Mouse (Mus musculus) heart, postnatal 0 days (tissue): ENCODE data around the gene Siglec1. TPM values are rescaled to one million over a fixed set of nuclear protein-coding genes. Genes with fewer than 3 reads are reported as not detected.
"Not testable (repeated sequence)": the region's sequence is repeated elsewhere in the genome, so short reads cannot be mapped to it uniquely, and the experiment has no call there.

Experiments
- ATAC-seq: fragments of 200-750 bp; cut with Nextera tagmentation; 2 replicates; pipeline ENCODE4 v1.8.0; 2017; ENCODE audit warnings: low read depth, moderate number of reproducible peaks, moderate library complexity; ENCODE audit not compliant: insufficient read depth
- DNase-seq: peaks from one replicate; pipeline ENCODE4 v3.0.0-alpha.2; 2016; ENCODE audit warnings: low spot score
- H3K27ac ChIP-seq: fragments of 300-500 bp; sonication (generic); 2 replicates; pipeline ENCODE4 v1.5.1; 2014; ENCODE audit warnings: low read depth, mild to moderate bottlenecking
- H3K27me3 ChIP-seq: fragments of 300-500 bp; sonication (generic); 2 replicates; pipeline ENCODE4 v1.6.1; 2014; ENCODE audit warnings: low read length, mixed read lengths; ENCODE audit not compliant: control insufficient read depth, insufficient read depth
- H3K36me3 ChIP-seq: fragments of 300-500 bp; sonication (generic); replicated peaks from 2 replicates; pipeline ENCODE4 v1.6.1; 2014; ENCODE audit warnings: low read length, mixed read lengths; ENCODE audit not compliant: control insufficient read depth, insufficient read depth
- H3K4me1 ChIP-seq: fragments of 300-500 bp; sonication (generic); 2 replicates; pipeline ENCODE4 v1.6.1; 2014; ENCODE audit warnings: antibody characterized with exemption; ENCODE audit not compliant: control insufficient read depth, insufficient read depth
- H3K4me2 ChIP-seq: fragments of 300-500 bp; sonication (generic); 2 replicates; pipeline ENCODE4 v1.6.1; 2014; ENCODE audit warnings: low read depth, mild to moderate bottlenecking, low read length, moderate library complexity
- H3K4me3 ChIP-seq: fragments of 300-500 bp; sonication (generic); 2 replicates; pipeline ENCODE4 v1.5.1; 2014; ENCODE audit warnings: low read depth, low read length
- H3K9ac ChIP-seq: fragments of 300-500 bp; sonication (generic); replicated peaks from 2 replicates; pipeline ENCODE4 v1.6.1; 2014; ENCODE audit warnings: low read depth, low read length, mixed read lengths
- H3K9me3 ChIP-seq: fragments of 300-500 bp; sonication (generic); replicated peaks from 2 replicates; pipeline ENCODE4 v1.6.1; 2016; ENCODE audit warnings: low read length; ENCODE audit not compliant: control insufficient read depth
- CTCF ChIP-seq: IDR thresholded peaks from 2 replicates; pipeline ENCODE4 v1.5.1; 2016; ENCODE audit warnings: antibody characterized with exemption, control low read depth, low read depth
- EP300 ChIP-seq: IDR thresholded peaks from 2 replicates; pipeline ENCODE4 v1.6.1; 2016; ENCODE audit warnings: antibody characterized with exemption, low read depth
- whole genome bisulfite sequencing: fragments of 180-500 bp; shearing (Covaris S2); extraction: QIAGEN DNeasy Blood & Tissue Kit; methylation state at CpG from one replicate; pipeline ENCODE4 v1.1.7; 2014; 5-methylcytosine and 5-hydroxymethylcytosine counted together
- polyA plus RNA-seq: library from polyadenylated mRNA; unstranded; fragments of >200 nt; fragmentation: Nextera tagmentation; extraction: Ambion mirVana; gene quantifications from 2 replicates; pipeline ENCODE4 v1.2.1, GENCODE M21; 2015
- total RNA-seq: library from RNA; depleted of rRNA; stranded (reverse); fragments of >200 nt; gene quantifications from 2 replicates; pipeline ENCODE4 v1.2.3, GENCODE M21; 2014; ENCODE audit warnings: low replicate concordance

Siglec1 gene
- total and polyA plus RNA-seq, 2 experiments from 2014 or later: 0.20 to 3.4 TPM

- H3K27me3 ChIP-seq: no peaks in the 10 kb centered on the region
- H3K4me1 ChIP-seq: peaks cover 14% of the 10 kb centered on the region
- 85% methylated on average over 5 of the region's 5 CpGs for WGBS
- no peak for DNase-seq
- no peak for TF ChIP-seq CTCF
- TF ChIP-seq EP300: no peak
- H3K27ac ChIP-seq: no peak overlapping the region
- H3K4me3 ChIP-seq: no peak overlapping the region
- no peak for ATAC-seq
- H3K9me3 ChIP-seq: no peaks in the 10 kb centered on the region
- H3K9ac ChIP-seq: no peak overlapping the region
- no peak overlapping the region for H3K4me2 ChIP-seq
- no peaks in the 10 kb centered on the region for H3K36me3 ChIP-seq
Observed at GRCm38 (mm10) chr2:131105989-131106388, 19.4 kb upstream of the Siglec1 start.

- peaks cover 14% of the 10 kb centered on the region for H3K4me1 ChIP-seq
- DNase-seq, ATAC-seq: not testable (repeated sequence)
Observed at GRCm38 (mm10) chr2:131105061-131105460, 18.5 kb upstream of the Siglec1 start.

GRCm38 (mm10) chr2:131104021-131104420, 17.5 kb upstream of the Siglec1 start:
- Histone ChIP-seq H3K36me3 (no peaks in the 10 kb centered on the region), H3K27me3 (no peaks in the 10 kb centered on the region), H3K9me3 (no peaks in the 10 kb centered on the region), H3K4me3 (no peak overlapping the region), H3K27ac (peak overlapping the region; percentile 38; the same call in 1 of the 2 replicates), H3K9ac (no peak overlapping the region), H3K4me2 (no peak overlapping the region), H3K4me1 (peaks cover 14% of the 10 kb centered on the region)
- peak; percentile 39 for DNase-seq
- ATAC-seq: peak; percentile 75
- TF ChIP-seq CTCF: no peak
- no peak for TF ChIP-seq EP300
- 44% methylated on average over 4 of the region's 4 CpGs for WGBS

More at GRCm38 (mm10) chr2:131105061-131105460, 18.5 kb upstream of the Siglec1 start:
- H3K9me3 ChIP-seq, H3K27me3 ChIP-seq, H3K36me3 ChIP-seq, H3K27ac ChIP-seq, H3K4me3 ChIP-seq, H3K9ac ChIP-seq, H3K4me2 ChIP-seq: not testable (repeated sequence)
- WGBS: 85% methylated on average over 4 of the region's 4 CpGs

- ATAC-seq (no peak), DNase-seq (no peak)
- Histone ChIP-seq H3K4me1 (peaks cover 18% of the 10 kb centered on the region), H3K4me2 (no peak overlapping the region), H3K27ac (no peak overlapping the region), H3K36me3 (no peaks in the 10 kb centered on the region), H3K9me3 (no peaks in the 10 kb centered on the region), H3K4me3 (no peak overlapping the region), H3K27me3 (no peaks in the 10 kb centered on the region), H3K9ac (no peak overlapping the region)
- TF ChIP-seq CTCF (no peak), EP300 (no peak)
- 69% methylated on average over 3 of the region's 3 CpGs for WGBS
Observed at GRCm38 (mm10) chr2:131101530-131101929, 15.0 kb upstream of the Siglec1 start.

GRCm38 (mm10) chr2:131097087-131097486, 10.5 kb upstream of the Siglec1 start:
- TF ChIP-seq EP300 (no peak), CTCF (no peak)
- WGBS: 79% methylated on average over 4 of the region's 4 CpGs
- Histone ChIP-seq H3K36me3 (no peaks in the 10 kb centered on the region), H3K4me1 (peaks cover 7% of the 10 kb centered on the region; the same call in 1 of the 2 replicates), H3K4me3 (no peak overlapping the region), H3K27me3 (no peaks in the 10 kb centered on the region), H3K9me3 (no peaks in the 10 kb centered on the region), H3K4me2 (no peak overlapping the region), H3K27ac (peak overlapping the region; percentile 70), H3K9ac (no peak overlapping the region)
- DNase-seq: no peak
- ATAC-seq: no peak

- WGBS: 18% methylated on average over 9 of the region's 9 CpGs
- DNase-seq (peak; percentile 74), ATAC-seq (peak; percentile 86)
- Histone ChIP-seq H3K4me1 (peaks cover 7% of the 10 kb centered on the region; the same call in 1 of the 2 replicates), H3K4me2 (0 out of 2 replicates have a peak overlapping the region, but pooled peaks have one; percentile 10), H3K4me3 (no peak overlapping the region), H3K9ac (no peak overlapping the region), H3K36me3 (no peaks in the 10 kb centered on the region), H3K27ac (peak overlapping the region; percentile 70), H3K9me3 (no peaks in the 10 kb centered on the region), H3K27me3 (no peaks in the 10 kb centered on the region)
- TF ChIP-seq CTCF: no peak
- TF ChIP-seq EP300: peak; percentile 46; the same call in 1 of the 2 replicates
Observed at GRCm38 (mm10) chr2:131096101-131096795, 9.7 kb upstream of the Siglec1 start.
